Mouse (Mus musculus): ENCODE measurements at regions not wholly inside any gene's neighbourhood (a gene's known extent, or its start where the extent isn't known, plus 50 kb on each side); places are given as distances from the start of the nearest gene placed in this dataset.

DNA sequence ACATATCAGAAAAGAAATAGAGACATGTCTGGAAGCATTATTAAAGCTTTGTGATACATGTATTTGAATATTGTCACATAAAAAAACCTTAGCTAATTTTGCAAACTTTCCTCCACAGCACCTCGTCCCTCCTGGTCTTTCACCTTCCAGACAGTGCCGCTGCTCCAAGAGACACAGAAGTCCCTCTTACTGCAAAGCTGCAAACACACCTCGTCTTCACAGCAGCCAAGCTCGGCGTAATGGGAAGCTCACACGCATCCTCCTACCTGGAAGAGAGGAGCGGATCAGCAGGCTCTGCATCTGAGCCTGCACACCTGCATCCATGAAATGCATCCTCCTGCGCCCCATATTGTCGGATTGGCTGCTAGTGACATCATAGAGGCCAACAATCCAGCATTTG lies 208.4 kb downstream of the Irx2 start:
- no peak overlapping the region for H3K9ac ChIP-seq (ENCODE audit: low read depth, low read length)
- H3K4me2 ChIP-seq: no peak overlapping the region
- no peaks in the 10 kb centered on the region for H3K27me3 ChIP-seq (ENCODE audit: control insufficient read depth, insufficient read depth, low read length)
- no peaks in the 10 kb centered on the region for H3K9me3 ChIP-seq (replicated peaks; ENCODE audit: control insufficient read depth, low read length)
- WGBS (ENCODE audit: insufficient replicate concordance): 78% methylated on average over 9 of the region's 9 CpGs
- no peaks in the 10 kb centered on the region for H3K36me3 ChIP-seq (ENCODE audit: control insufficient read depth, insufficient read depth, low read length)
- H3K4me3 ChIP-seq (ENCODE audit: low read depth, low read length): no peak overlapping the region
- no peak overlapping the region for H3K27ac ChIP-seq (ENCODE audit: low read depth, low read length)
- no peak for ATAC-seq (replicated peaks; ENCODE audit: insufficient number of reproducible peaks, low FRiP score, low TSS enrichment)
- H3K4me1 ChIP-seq (ENCODE audit: control insufficient read depth, insufficient read depth, low read length): no peaks in the 10 kb centered on the region

DNA sequence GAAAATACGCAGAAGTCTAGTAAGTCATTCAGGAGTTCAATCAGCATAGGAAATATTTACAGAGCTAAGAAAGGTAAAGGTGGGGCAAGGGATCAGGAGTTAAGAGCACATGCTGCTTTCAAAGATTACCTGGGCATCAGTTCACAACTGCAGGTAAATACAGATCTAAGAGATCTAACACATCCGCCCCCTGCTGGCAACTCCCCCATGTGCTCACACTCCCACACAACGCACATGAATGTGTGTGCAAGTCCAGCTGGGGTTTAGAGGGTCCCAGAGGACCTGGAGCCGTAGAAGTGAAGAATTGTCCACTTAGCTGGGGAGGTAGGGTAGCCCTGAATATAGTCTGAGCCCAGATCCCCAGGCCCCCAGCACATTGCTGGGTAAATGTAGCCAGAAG lies 219.5 kb downstream of the Irx2 start:
- H3K4me1 ChIP-seq (ENCODE audit: control insufficient read depth, insufficient read depth, low read length): no peaks in the 10 kb centered on the region
- no peaks in the 10 kb centered on the region for H3K36me3 ChIP-seq (ENCODE audit: control insufficient read depth, insufficient read depth, low read length)
- H3K9me3 ChIP-seq (replicated peaks; ENCODE audit: control insufficient read depth, low read length): no peaks in the 10 kb centered on the region
- no peak overlapping the region for H3K4me3 ChIP-seq (ENCODE audit: low read depth, low read length)
- WGBS (ENCODE audit: insufficient replicate concordance): 66% methylated on average over 4 of the region's 4 CpGs
- no peak overlapping the region for H3K27ac ChIP-seq (ENCODE audit: low read depth, low read length)
- no peaks in the 10 kb centered on the region for H3K27me3 ChIP-seq (ENCODE audit: control insufficient read depth, insufficient read depth, low read length)
- no peak overlapping the region for H3K4me2 ChIP-seq
- no peak for ATAC-seq (replicated peaks; ENCODE audit: insufficient number of reproducible peaks, low FRiP score, low TSS enrichment)
- no peak overlapping the region for H3K9ac ChIP-seq (ENCODE audit: low read depth, low read length)

DNA sequence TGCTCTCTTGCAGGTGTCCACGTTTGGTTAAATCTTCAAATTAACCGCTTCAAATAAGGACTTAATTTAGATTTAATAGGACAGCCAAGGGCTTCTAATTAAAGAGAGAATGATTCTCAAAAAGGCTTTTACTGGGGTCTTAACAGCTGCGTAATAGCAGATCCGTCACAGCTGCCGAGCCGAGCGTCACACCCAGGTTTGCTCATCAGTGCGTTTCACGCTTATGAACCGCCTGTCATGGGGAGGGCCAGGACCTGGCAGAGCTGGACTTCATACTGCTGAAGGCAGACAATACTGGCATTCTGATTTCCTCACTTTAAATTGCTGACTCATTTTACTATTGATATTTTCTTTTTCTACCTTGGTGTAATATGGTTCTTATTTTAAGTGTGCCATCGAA lies 221.2 kb downstream of the Irx2 start:
- Histone ChIP-seq H3K27ac (ENCODE audit: low read depth, low read length) (no peak overlapping the region), H3K27me3 (ENCODE audit: control insufficient read depth, insufficient read depth, low read length) (no peaks in the 10 kb centered on the region), H3K9me3 (replicated peaks; ENCODE audit: control insufficient read depth, low read length) (no peaks in the 10 kb centered on the region), H3K36me3 (ENCODE audit: control insufficient read depth, insufficient read depth, low read length) (no peaks in the 10 kb centered on the region), H3K9ac (ENCODE audit: low read depth, low read length) (no peak overlapping the region), H3K4me2 (no peak overlapping the region), H3K4me3 (ENCODE audit: low read depth, low read length) (no peak overlapping the region), H3K4me1 (ENCODE audit: control insufficient read depth, insufficient read depth, low read length) (no peaks in the 10 kb centered on the region)
- no peak for ATAC-seq (replicated peaks; ENCODE audit: insufficient number of reproducible peaks, low FRiP score, low TSS enrichment)
- 81% methylated on average over 11 of the region's 11 CpGs for WGBS (ENCODE audit: insufficient replicate concordance)

DNA sequence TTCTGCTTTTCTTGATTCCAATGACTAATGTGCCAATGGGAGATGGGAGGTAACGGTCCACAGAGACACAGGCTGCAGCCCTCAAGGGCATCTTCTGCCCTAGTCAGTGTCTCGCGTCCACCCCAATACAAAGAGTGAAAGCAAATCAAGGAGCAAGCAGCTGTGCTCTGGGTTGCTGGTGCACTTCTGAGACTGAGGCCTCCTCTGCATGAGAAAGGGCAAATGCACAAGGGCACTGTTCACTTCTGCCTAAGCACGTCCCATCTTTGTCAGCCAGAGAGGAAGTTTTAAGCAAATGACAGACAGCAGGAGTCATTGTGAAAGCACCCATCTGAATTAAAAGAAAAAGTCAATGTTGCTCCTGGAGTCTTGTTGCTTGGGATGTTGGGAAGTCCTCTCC lies 224.3 kb downstream of the Irx2 start:
- no peaks in the 10 kb centered on the region for H3K27me3 ChIP-seq (ENCODE audit: control insufficient read depth, insufficient read depth, low read length)
- H3K4me3 ChIP-seq (ENCODE audit: low read depth, low read length): no peak overlapping the region
- H3K4me2 ChIP-seq: no peak overlapping the region
- H3K27ac ChIP-seq (ENCODE audit: low read depth, low read length): no peak overlapping the region
- no peaks in the 10 kb centered on the region for H3K4me1 ChIP-seq (ENCODE audit: control insufficient read depth, insufficient read depth, low read length)
- no peak for ATAC-seq (replicated peaks; ENCODE audit: insufficient number of reproducible peaks, low FRiP score, low TSS enrichment)
- no peaks in the 10 kb centered on the region for H3K36me3 ChIP-seq (ENCODE audit: control insufficient read depth, insufficient read depth, low read length)
- no peaks in the 10 kb centered on the region for H3K9me3 ChIP-seq (replicated peaks; ENCODE audit: control insufficient read depth, low read length)
- 71% methylated on average over 4 of the region's 4 CpGs for WGBS (ENCODE audit: insufficient replicate concordance)
- no peak overlapping the region for H3K9ac ChIP-seq (ENCODE audit: low read depth, low read length)

DNA sequence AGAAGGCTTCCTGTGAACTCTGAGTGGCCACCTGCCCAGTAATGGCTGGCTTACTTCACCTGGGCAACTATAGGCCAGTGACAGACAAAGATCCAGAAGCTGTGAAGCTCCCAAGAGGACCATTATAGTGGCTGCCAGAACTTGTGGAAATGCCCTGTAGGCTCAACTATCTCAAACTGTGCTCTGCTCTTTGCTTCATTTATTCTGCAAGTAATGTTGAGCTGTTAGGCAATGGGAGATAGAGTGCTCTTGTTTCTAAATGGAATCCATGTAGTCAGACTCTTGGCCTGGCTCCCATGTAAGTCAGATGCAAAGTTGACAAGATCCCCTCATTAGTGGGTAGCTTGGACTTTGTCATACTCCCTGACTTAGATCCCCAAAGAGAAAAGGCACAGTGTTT lies 247.3 kb downstream of the Irx2 start:
- H3K36me3 ChIP-seq (ENCODE audit: control insufficient read depth, insufficient read depth, low read length): no peaks in the 10 kb centered on the region
- H3K9ac ChIP-seq (ENCODE audit: low read depth, low read length): no peak overlapping the region
- no peaks in the 10 kb centered on the region for H3K9me3 ChIP-seq (replicated peaks; ENCODE audit: control insufficient read depth, low read length)
- no peak overlapping the region for H3K4me2 ChIP-seq
- no peaks in the 10 kb centered on the region for H3K27me3 ChIP-seq (ENCODE audit: control insufficient read depth, insufficient read depth, low read length)
- H3K4me3 ChIP-seq (ENCODE audit: low read depth, low read length): no peak overlapping the region
- no peak for ATAC-seq (replicated peaks; ENCODE audit: insufficient number of reproducible peaks, low FRiP score, low TSS enrichment)
- no peak overlapping the region for H3K27ac ChIP-seq (ENCODE audit: low read depth, low read length)
- no peaks in the 10 kb centered on the region for H3K4me1 ChIP-seq (ENCODE audit: control insufficient read depth, insufficient read depth, low read length)

DNA sequence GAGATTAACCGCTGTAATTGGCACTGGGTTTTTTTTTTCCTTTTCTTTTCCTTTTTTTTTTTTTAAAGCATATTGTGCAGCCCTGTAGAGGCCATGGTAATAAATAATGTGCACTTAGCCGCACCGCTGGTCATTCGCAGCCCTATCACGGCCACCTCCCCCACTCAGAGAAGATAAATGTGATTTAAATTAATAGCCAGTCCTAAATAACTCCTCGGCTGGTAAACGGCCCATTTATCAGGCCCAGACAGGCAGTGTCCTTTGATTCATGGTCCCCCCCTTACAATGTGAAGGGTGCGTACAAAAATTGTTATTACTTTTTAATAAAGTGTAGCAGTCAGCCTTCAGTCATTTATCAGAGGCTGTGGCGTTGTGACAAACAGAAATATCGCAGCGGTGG lies 266.4 kb downstream of the Irx2 start:
- WGBS (ENCODE audit: insufficient replicate concordance): 70% methylated on average over 11 of the region's 11 CpGs
- Histone ChIP-seq H3K4me3 (ENCODE audit: low read depth, low read length) (no peak overlapping the region), H3K36me3 (ENCODE audit: control insufficient read depth, insufficient read depth, low read length) (no peaks in the 10 kb centered on the region), H3K9me3 (replicated peaks; ENCODE audit: control insufficient read depth, low read length) (no peaks in the 10 kb centered on the region), H3K4me1 (ENCODE audit: control insufficient read depth, insufficient read depth, low read length) (no peaks in the 10 kb centered on the region), H3K27ac (ENCODE audit: low read depth, low read length) (no peak overlapping the region), H3K27me3 (ENCODE audit: control insufficient read depth, insufficient read depth, low read length) (no peaks in the 10 kb centered on the region; the same call in 1 of the 2 replicates), H3K9ac (ENCODE audit: low read depth, low read length) (no peak overlapping the region), H3K4me2 (no peak overlapping the region)
- no peak for ATAC-seq (replicated peaks; ENCODE audit: insufficient number of reproducible peaks, low FRiP score, low TSS enrichment)

DNA sequence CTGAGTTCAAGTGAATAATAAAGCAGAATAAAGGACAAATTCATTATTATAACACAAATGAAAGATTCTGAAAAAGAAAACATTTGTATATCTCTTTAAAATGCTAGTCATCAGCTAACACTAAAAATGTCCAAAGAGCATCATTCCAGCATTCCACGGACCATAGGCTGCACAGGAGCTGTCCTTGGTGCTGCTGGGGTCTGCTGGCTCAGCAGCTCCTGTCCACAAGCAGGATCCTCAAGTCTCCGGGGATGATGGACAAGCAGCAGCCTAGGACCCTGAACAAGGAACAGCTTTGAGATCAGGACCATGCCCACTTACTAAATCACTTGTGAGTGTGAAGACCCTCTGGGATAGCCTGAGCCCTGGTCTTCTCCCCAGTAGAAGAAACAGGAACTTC lies 274.0 kb downstream of the Irx2 start:
- Histone ChIP-seq H3K4me3 (ENCODE audit: low read depth, low read length) (no peak overlapping the region), H3K9me3 (replicated peaks; ENCODE audit: control insufficient read depth, low read length) (no peaks in the 10 kb centered on the region), H3K27me3 (ENCODE audit: control insufficient read depth, insufficient read depth, low read length) (no peaks in the 10 kb centered on the region), H3K4me2 (no peak overlapping the region), H3K9ac (ENCODE audit: low read depth, low read length) (no peak overlapping the region), H3K4me1 (ENCODE audit: control insufficient read depth, insufficient read depth, low read length) (no peaks in the 10 kb centered on the region), H3K36me3 (ENCODE audit: control insufficient read depth, insufficient read depth, low read length) (no peaks in the 10 kb centered on the region), H3K27ac (ENCODE audit: low read depth, low read length) (no peak overlapping the region)
- WGBS (ENCODE audit: insufficient replicate concordance): 33% methylated on average over 2 of the region's 2 CpGs
- no peak for ATAC-seq (replicated peaks; ENCODE audit: insufficient number of reproducible peaks, low FRiP score, low TSS enrichment)

DNA sequence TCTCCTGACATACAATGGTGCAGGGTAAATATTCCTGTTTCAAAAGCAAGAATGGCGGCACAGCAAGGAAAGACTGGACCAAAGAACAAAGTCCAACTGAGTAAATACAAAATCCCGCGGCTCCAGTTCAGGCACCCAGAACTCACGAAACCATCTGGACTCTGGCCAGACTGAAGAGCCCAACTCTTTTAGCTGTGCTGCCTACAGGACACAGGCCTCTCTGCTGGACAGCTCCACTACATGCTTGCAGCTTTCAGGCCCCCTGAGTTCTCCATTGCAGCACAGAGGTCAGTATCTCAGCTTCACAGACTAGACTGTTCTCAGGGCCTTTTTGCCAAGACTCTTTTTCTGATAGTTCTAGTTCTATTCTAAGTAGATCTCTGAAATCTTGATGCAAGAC lies 290.3 kb downstream of the Irx2 start:
- H3K9me3 ChIP-seq (replicated peaks; ENCODE audit: control insufficient read depth, low read length): no peaks in the 10 kb centered on the region
- H3K27ac ChIP-seq (ENCODE audit: low read depth, low read length): no peak overlapping the region
- H3K27me3 ChIP-seq (ENCODE audit: control insufficient read depth, insufficient read depth, low read length): no peaks in the 10 kb centered on the region
- no peaks in the 10 kb centered on the region for H3K4me1 ChIP-seq (ENCODE audit: control insufficient read depth, insufficient read depth, low read length)
- no peak overlapping the region for H3K9ac ChIP-seq (ENCODE audit: low read depth, low read length)
- no peak overlapping the region for H3K4me2 ChIP-seq
- no peak for ATAC-seq (replicated peaks; ENCODE audit: insufficient number of reproducible peaks, low FRiP score, low TSS enrichment)
- H3K4me3 ChIP-seq (ENCODE audit: low read depth, low read length): no peak overlapping the region
- WGBS (ENCODE audit: insufficient replicate concordance): 68% methylated on average over 4 of the region's 4 CpGs
- H3K36me3 ChIP-seq (ENCODE audit: control insufficient read depth, insufficient read depth, low read length): no peaks in the 10 kb centered on the region

DNA sequence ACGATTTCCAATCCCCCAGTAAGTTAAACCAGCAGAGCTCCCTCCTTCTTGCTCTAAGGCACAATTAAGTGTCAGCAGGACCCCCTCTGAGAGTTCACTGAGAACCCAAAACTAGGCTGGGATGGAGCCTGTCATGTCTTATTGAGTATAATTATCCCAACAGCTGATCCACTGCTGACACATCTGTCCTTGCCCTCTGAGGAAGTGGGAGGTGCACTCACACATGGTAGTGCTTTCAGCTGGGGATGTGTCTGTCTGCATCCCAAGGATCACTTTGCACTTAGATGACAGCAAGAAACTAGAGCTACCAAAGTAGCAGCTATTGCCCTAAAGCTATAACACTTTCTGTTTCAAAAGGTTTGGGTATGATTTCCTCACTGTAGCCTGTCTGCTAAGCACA lies 291.7 kb downstream of the Irx2 start:
- Histone ChIP-seq H3K9ac (ENCODE audit: low read depth, low read length) (no peak overlapping the region), H3K27me3 (ENCODE audit: control insufficient read depth, insufficient read depth, low read length) (no peaks in the 10 kb centered on the region), H3K9me3 (replicated peaks; ENCODE audit: control insufficient read depth, low read length) (no peaks in the 10 kb centered on the region), H3K4me3 (ENCODE audit: low read depth, low read length) (no peak overlapping the region), H3K36me3 (ENCODE audit: control insufficient read depth, insufficient read depth, low read length) (no peaks in the 10 kb centered on the region), H3K27ac (ENCODE audit: low read depth, low read length) (no peak overlapping the region), H3K4me2 (no peak overlapping the region), H3K4me1 (ENCODE audit: control insufficient read depth, insufficient read depth, low read length) (no peaks in the 10 kb centered on the region)
- WGBS (ENCODE audit: insufficient replicate concordance): 30% methylated on average over 1 of the region's 1 CpGs
- no peak for ATAC-seq (replicated peaks; ENCODE audit: insufficient number of reproducible peaks, low FRiP score, low TSS enrichment)
